Mouse (Mus musculus): ENCODE data around the gene Clns1a.
A peak's percentile ranks its signal among the peaks of the same experiment; 100 is the strongest.

The Clns1a gene

GRCm38 (mm10) chr7:97696506-97697254 is at the start of gene Clns1a:
Gene Clns1a, plus strand, starts transcription at chr7:97696634.
- peak; percentile 91 for DNase-seq (ENCODE audit: low spot score)

- DNase-seq (ENCODE audit: low spot score), result no peak
Observed at GRCm38 (mm10) chr7:97647656-97648055, 48.8 kb upstream of the Clns1a start.

- DNase-seq (ENCODE audit: low spot score), result no peak
Observed at GRCm38 (mm10) chr7:97650729-97651128, 45.7 kb upstream of the Clns1a start.

- no peak for DNase-seq (ENCODE audit: low spot score)
Observed at GRCm38 (mm10) chr7:97656144-97656543, 40.3 kb upstream of the Clns1a start.

GRCm38 (mm10) chr7:97661634-97662033 is 34.8 kb upstream of the Clns1a start:
- DNase-seq (ENCODE audit: low spot score), result no peak

GRCm38 (mm10) chr7:97679239-97679638 is 17.2 kb upstream of the Clns1a start:
- DNase-seq (ENCODE audit: low spot score), result no peak

- no peak for DNase-seq (ENCODE audit: low spot score)
Observed at GRCm38 (mm10) chr7:97687831-97688230, 8.6 kb upstream of the Clns1a start.

GRCm38 (mm10) chr7:97695441-97695840 is 993 bp upstream of the Clns1a start:
- no peak for DNase-seq (ENCODE audit: low spot score)

- no peak for DNase-seq (ENCODE audit: low spot score)
Observed at GRCm38 (mm10) chr7:97696133-97696505, 315 bp upstream of the Clns1a start.

GRCm38 (mm10) chr7:97700173-97700572 is 3.7 kb downstream of the Clns1a start:
- DNase-seq (ENCODE audit: low spot score), result no peak

- no peak for DNase-seq (ENCODE audit: low spot score)
Observed at GRCm38 (mm10) chr7:97701106-97701505, 4.7 kb downstream of the Clns1a start.

GRCm38 (mm10) chr7:97707123-97707522 is 10.7 kb downstream of the Clns1a start:
- no peak for DNase-seq (ENCODE audit: low spot score)

GRCm38 (mm10) chr7:97707809-97708208 is 11.4 kb downstream of the Clns1a start:
- no peak for DNase-seq (ENCODE audit: low spot score)

GRCm38 (mm10) chr7:97709204-97709603 is 12.8 kb downstream of the Clns1a start:
- DNase-seq (ENCODE audit: low spot score), result no peak

- no peak for DNase-seq (ENCODE audit: low spot score)
Observed at GRCm38 (mm10) chr7:97714651-97715050, 18.2 kb downstream of the Clns1a start.

GRCm38 (mm10) chr7:97717326-97717725 is 20.9 kb downstream of the Clns1a start:
- no peak for DNase-seq (ENCODE audit: low spot score)

GRCm38 (mm10) chr7:97719078-97719477 is 22.6 kb downstream of the Clns1a start:
- no peak for DNase-seq (ENCODE audit: low spot score)

GRCm38 (mm10) chr7:97720109-97720508 is 23.7 kb downstream of the Clns1a start:
- no peak for DNase-seq (ENCODE audit: low spot score)

GRCm38 (mm10) chr7:97722278-97722918 is 26.0 kb downstream of the Clns1a start:
- no peak for DNase-seq (ENCODE audit: low spot score)

- DNase-seq (ENCODE audit: low spot score), result no peak
Observed at GRCm38 (mm10) chr7:97723646-97724538, 27.5 kb downstream of the Clns1a start.

GRCm38 (mm10) chr7:97725401-97725800 is 29.0 kb downstream of the Clns1a start:
- DNase-seq (ENCODE audit: low spot score), result no peak

- no peak for DNase-seq (ENCODE audit: low spot score)
Observed at GRCm38 (mm10) chr7:97726080-97726479, 29.6 kb downstream of the Clns1a start.

GRCm38 (mm10) chr7:97726778-97727177 is 30.3 kb downstream of the Clns1a start:
- DNase-seq (ENCODE audit: low spot score), result no peak
